Mouse (Mus musculus) heart, postnatal 0 days (tissue): ENCODE measurements around the gene Rtp2.

Experiments used
- CTCF ChIP-seq: IDR thresholded peaks from 2 replicates; pipeline ENCODE4 v1.5.1; 2016; ENCODE audit warnings: antibody characterized with exemption, control low read depth, low read depth
- EP300 ChIP-seq: IDR thresholded peaks from 2 replicates; pipeline ENCODE4 v1.6.1; 2016; ENCODE audit warnings: antibody characterized with exemption, low read depth

DNA sequence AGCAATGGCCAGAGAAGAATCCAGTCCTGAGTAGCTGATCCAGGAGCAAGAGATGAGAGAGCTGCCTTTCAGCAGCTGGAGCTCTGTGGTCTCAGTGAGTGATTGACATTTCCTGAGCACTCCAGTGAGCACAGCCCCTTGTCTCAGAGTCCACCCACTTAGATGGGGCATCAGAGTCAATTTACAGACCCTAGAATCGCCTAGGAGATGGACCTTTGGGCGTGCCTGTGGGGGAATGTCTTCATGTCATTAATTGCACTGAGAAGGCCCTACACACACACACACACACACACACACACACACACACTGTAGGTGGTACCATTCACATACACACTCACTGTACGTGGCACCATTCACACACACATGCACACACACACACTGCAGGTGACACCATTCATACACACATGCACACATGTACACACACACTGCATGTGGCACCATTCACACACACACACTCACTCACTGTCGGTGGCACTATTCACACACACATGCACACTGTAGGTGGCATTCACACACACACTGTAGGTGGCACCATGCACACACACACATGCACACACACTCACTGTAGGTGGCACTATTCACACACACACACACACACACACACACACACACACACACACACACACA lies 20.0 kb upstream of the Rtp2 start:
- TF ChIP-seq CTCF (no peak), EP300 (no peak)
